Mouse (Mus musculus) cerebellum, postnatal 4 days (tissue): ENCODE results near the gene Zbtb20.

Experiments used
- DNase-seq, 2 experiments: peaks; one replicate each; pipeline ENCODE4 v3.0.0; 2022; ENCODE audit warnings: low spot score in 2 of 2, mixed read lengths in 1 of 2

Zbtb20 gene

DNA sequence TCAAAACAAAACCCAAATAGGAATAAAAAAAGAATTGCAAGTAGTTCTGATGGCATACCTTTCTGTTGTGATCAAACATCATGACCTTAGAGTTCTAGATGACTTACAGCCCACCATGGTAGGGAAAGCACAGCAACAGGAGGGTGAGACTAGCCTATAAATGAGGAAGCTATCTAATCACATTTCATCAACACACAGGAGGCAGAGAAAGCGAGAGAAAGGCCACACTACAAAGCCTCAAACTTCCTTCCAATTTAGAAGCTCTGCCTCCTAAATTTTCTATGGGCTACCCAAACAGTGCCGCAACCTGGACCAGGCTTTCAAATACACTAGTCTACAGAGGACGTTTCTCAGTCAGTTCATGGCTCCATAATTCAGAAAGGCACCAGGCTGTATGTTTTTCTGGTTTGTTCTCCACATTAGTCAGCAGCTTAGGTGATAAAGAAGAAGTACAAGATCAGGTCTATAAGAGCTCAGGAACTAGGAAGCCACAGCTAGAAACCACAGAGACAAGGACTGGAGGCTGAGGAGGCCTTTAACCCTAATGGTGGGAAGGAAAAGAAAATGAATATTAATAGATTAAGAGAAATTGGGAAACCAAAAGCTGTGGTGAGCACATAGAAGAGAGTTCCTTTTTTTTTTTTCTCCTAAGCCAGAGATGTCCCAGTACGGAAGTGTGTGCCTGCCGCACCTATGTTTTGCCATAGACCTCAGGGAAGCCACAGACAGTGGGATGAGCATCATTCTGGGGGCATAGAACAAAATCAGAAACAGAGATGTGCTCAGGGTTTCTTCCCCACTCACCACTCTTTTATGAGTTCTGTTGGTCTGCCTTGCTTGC, 572.7 kb downstream of the Zbtb20 start:
- DNase-seq: no peak

DNA sequence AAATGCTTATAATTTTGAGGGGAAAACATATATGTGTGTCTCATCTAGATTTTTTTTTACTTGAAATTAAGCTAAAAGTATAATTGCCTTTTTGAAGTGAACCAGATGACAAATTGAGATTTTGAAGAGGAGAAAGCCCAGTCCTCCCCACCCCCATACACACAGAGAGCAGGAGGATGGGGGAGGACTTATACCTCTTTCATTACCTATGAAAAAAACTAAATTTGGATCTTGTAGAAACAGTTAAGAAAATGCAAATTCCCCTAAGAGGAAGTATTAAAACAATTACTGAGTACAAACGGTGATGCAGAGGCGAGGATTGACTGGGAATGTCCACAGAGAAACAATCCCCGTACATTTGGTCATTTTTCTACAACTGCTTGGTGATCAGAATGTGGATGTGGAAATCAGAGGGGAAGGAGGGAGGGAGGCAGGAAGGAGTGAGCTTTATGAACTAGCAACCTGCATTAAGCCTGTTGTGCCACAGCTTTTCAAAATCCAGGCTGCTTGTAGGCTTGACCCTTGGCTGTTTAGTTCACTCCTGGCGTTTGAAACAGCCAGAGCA, 578.8 kb downstream of the Zbtb20 start:
- DNase-seq: no peak

DNA sequence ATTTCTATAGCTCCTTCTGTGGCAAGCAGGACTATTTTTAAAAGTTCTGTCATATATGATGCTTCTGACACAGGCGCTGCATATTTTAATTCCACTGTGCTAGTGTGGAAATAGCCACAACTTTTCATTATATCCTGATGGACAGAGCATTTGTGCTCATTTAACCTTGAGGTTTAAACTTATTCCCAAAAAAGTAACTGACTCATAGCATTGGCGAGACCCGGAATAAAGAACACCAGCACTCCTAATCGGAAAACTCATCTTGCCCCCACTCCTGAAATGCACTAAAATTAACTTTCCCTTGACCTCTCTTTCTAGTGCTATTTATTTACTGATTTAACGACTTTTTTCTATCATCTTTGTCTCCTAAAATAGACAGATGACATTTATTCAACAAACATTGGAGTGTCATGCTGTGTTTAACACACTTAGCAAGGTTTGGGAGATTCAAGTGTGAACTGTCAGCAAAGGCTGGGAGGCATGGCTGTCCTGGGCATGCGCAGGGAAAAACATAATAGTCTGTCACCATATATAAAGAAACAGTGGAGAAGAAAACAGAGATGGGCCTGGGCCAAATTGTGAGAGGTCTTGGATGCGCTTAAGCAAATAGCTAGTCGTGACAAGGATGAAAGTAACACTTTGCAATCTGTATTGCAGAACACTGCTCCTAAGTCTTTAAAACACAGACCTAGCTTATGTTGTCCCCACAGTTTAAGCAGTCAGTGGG, 580.9 kb downstream of the Zbtb20 start:
- no peak for DNase-seq

DNA sequence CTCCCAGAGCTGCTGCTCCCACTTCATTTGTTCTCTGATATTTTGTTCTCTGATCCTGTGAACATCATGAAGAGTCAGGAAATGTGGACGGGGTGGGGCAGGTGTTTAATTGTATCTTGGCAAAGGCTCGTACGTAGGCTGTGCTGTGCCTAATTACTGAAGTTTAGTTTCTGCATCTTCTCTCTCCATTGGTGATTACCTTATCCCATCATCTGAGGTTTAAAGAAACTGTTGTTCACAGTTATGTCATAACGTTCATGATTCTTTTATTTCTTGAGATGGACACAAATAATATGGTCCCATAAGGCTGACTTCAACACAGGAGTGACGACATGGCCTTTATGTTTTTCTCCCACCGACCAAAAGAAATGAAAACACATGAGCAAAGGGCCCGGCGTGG, 582.1 kb downstream of the Zbtb20 start:
- no peak for DNase-seq

DNA sequence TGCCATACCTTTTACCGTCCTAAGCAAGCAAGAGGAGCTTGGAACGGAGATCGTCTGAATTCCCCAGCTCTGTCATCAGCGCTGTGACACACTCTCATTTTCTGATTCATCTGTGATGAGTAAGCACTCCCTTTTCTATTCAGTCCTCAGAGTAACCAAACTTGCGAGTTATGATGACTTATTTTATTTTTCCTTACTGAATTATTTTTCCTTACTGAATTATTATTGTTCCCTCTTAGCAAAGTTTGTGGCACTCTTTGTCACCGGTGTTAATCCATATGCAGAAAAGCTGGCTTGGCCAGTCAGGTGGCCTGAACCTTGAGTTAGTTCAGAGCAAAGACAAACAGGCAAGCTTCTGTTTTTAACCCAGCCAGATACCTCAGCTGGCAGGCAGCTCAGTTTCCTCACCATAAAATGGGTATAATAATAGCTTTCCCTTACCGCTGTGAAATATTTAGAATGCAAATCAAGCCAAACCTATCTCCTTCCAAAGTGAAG, 583.1 kb downstream of the Zbtb20 start:
- DNase-seq: no peak

DNA sequence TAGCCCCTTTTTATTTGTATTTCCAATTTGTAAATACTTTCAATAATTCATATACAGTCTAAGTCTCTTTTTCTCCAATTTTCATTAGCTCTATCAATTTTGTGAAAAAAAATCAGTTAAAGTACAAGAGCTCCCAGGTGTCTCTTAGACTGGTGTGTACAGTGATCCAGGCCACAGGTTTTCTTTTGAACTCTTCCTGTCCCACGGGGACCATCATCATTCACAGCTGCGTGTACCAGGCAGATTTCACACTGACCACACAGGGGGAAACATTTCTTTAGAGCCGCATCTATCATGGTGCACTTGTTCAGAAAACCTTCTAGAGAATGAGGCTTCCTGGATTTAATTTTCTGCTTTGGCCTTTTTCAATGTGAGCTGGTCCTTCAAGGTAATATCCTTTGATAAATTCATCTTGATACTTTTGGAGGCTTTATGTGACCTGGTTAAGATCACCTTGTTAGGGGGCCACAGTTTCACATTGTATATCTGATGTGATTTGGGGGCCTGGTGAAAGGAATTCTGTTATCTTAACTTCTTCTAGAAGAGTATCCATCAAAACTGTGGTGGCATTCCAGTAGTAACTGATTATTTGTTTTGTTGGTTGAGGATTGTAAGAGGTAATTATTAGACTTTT, 586.2 kb downstream of the Zbtb20 start:
- DNase-seq: no peak

DNA sequence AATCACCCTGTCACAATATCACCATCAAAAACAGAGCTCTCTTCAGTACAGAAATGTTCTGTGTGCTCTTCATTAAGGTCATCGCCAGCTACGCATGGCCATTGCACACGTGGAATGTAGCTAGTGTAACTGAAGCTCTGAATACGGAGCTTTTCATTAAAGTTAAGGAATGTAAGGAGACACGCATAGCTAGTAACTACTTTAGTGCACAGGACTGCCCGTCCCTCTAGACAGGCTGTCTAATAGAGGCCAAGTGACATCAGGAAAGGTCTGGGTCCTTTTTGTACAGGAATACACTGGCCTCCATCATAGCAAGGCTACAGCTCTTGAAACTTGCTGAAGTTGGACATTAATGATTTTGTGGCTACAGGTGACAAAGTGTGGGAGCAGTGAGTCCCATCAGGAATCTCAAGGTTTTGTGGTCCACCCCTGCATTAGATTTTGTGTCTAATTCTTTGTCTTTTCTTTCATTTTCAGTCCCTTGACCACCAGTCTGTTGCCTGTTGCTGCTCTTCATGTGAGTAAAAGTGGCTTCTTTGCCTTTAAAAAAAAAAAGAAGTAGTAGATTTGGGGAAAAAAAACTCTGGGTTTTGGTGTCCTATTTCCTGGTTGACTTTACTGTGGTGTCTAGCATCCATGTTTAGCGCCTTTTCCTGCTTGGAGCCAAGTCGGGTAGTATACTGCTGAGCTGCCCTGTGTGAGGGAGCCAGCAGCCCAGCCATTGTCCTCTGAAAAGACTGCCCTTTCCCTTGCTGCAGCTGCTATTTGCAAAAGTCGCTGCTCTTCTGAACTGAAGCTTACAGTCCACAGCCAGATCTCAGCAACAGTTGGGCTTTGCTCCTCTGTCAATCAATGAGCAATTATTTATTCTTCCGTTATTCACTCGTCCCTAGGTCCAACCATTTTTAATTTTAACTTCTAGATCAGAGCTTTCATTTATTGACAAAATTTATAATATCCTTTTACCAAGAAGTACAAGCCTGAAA, 587.1 kb downstream of the Zbtb20 start:
- DNase-seq: no peak

DNA sequence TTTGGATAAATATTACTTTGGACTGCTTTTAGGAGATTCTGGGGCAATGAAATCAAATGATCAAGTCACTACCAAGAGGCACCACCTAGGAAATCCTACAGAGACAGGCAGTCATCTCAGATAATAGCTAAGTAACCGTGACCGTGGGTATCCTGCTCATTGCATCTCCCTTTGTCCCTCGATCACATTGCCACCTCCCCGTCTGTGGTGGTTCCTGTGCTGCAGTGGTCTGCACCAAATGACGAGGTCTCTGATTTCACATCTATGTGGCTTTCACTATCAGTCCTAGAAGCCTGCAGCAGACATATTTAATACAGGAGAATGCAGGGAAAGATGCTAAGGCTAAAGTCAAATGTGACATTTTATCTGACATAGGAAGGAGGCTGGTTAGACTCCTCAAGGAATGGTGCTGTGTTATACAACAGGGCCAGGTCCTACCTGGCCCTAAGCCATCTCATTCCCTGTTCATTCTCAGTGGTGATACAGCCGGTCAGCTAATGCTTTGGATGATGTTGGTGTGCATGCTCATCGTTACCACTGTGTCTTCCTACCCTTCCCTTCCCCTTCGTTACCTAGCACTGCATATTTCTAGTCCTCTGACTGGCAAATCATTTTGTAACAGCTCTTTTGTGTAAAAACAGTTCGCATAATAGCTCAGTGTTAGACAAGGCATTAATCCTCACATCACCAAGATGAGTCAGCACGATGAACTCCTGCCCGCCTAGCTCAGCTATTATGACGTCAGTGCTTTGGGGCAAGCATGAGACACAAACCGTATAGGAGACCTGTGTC, 588.2 kb downstream of the Zbtb20 start:
- DNase-seq: no peak

DNA sequence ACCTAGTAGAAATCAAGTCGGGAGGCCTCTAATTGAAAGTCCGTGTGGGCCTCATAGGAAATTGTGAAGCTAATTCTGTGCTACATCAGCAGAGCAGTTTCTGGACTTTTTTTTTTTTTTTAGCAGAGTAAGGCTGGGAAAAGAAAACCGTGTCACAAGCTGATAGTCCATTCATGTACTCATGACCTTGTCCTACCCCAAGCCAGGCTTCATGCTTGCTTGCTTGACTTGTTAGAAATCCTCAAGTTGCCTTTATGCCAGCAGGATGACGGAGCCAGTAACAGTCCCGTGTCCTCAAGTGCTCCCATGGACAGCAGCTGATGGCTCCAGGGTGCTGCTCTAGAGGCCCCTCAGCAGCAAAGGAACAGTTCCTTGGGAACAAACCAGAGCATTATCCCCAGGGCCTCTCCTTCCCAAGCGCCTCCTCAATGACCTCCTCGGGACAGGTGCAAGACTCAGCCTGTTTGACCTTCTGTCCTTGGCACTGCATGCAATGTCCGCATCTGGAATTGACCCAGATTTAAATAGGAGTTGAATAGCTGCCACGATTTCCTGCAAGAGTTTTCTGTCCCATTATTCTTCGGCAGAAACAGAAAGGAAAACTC, 588.9 kb downstream of the Zbtb20 start:
- DNase-seq: peak in 1 of 2 experiments; percentile 27

DNA sequence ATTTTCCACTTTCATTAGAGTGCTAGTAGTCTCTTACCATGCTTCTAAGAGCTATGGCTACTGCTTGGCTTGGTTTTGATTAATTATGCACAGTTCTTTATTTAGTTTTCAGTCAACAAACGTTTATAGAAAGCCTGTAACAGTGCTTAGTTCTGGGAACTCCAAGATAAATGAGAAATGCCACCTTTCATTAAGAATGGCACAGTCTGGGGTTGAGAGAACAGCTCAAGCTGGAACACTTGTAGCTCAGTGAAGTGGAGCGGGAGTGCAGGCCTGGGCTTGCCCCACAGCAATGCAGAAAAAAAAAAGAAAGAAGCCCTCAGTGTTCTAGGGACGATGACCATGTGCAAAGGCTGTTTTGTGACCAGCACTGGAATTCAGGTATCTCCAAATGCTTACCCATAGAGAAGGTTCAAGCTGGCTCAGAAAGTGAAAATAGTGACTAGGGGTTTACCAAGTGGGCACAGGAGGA, 589.7 kb downstream of the Zbtb20 start:
- DNase-seq: no peak

DNA sequence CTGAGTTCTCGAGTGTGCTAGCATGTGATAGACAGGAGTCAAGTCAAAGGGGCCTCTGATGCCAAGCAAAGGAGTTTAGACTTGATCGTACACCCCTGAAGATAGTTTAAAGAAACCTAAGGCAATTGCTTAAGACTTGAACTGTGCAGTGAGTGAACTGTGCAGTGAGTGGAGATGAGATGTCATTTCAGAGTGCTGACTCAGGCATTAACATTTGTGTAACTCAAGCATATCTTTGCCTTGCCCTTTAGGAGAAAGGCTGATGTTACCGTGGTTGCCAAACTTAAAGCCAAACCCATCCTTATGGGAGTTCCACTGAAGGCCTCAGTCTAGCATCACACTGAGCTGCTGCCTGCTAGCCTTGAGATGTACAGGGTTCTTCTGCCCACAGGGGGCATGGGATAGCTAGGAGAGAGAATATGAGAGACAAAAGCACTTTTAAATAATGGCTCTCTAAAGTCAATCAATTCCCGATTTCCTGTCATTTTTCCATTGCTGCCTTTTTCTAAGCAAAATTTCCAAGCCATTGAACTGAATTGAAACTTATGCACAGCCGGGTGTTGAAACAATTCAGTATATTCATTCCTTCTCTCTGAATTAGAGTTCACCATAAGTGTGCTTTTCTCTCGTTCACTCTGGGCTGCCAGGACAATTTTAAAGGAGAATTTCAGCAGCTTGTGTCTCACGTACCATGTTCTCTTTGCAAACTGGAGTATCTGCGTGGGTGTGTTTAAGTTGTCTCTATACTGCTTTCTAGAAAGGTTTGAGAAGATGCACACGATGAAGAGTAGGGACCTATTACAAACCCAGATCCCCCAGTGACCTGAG, 590.5 kb downstream of the Zbtb20 start:
- no peak for DNase-seq

DNA sequence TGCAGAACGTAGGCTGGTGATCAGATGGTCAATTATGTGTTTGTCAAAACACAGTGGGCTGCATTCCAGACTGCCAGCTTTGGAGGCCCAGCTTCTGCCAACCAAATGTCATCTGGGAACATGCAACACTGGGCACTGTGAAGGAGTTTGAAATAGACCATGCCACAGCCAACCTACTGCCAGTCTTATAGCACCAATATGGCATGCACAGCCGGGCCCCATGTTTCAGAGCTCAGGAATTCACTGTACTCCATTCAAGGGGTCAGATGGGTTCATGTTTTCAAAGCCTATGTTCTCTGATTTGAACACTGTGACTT, 591.0 kb downstream of the Zbtb20 start:
- peak in 1 of 2 experiments; percentile 65 for DNase-seq

DNA sequence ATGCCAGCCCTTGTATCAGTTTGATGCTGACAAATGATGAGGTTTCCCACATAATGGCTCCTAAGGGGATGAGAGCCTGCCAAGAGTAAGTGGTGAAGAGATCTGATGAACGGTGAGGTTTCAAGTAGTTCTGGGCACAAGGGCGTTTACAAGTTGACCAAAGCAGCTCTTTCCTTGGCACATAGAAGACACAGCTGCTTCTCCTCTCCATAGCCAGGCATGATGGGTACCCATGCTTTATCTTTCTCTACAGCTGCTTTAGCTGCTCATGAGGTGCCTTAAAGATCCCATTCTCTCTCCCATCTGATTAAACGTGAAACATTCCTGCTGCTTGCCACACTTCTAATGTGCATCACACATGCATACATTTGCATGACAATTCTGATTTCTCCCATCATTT, 595.4 kb downstream of the Zbtb20 start:
- no peak for DNase-seq

DNA sequence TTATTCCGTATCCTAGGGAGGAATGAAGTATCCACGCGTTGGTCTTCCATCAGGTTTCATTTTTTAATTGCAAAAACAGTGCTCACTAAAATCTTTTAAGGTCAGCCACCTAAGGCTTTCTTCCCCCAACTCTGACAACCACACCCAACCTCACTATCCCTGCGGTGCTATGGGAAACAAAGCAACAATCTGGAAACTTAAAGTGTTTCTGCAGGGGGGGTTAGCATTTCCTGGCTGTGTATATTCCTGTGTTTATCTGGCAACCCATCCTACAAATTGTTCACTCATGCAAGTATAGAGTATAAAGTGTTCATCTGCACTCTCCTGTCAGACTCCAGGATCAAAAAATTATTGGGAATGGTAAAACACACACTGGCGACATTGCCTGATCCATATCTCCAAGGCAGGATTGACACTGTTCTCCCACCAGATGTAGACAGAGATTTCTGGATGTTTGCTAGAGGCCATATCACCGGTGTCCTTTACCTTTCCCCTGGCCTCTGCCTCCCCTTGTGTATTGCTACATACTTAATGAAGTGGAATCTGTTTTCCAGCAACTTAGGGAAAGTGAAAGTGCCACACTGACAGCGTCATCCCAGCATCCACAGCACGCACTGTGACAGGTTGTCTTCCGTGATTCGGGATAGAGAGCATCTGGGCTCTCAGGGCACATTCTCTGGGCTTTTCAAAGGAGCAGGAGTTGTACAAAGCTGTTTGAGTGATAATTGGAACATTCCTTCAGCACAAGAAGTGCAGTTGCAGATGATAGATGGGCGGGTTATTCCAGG, 599.5 kb downstream of the Zbtb20 start:
- DNase-seq: no peak

DNA sequence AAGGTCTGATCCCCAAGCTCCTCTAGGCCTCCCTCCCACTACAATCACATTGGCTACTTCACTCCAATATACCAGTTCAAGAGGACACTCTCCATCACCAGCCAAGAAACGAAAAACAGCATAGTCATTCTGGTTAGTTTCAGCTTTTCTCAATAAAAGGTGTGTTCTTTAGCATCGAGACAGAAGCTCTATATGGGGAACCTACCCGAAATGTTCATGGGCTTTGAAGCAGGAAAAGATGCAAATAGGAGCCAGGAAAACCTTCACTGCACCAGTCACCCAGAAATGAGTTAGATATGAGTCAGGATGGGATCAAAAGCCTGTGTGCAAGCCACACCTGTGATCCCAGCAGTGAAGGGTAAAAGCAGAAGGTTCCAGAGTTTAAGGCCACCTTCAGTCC, 601.2 kb downstream of the Zbtb20 start:
- no peak for DNase-seq

DNA sequence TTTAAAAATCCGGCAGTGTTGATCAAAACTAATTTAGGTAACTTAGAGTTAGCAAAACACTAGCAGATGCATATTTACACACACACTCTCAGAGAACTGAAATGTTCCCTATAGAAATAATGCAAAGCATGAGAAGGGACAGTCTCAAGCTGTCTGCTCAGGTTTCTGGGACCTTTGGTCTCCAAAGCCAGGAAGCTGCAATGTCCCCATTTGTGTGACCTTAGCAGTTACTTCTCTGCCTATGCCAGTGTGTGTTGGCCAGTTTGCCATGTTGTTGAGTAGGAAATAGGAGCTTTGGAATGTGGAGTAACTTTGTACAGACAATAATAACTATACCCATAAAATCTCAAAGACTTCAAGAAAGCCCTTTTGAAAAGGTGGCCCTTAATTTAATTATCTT, 602.7 kb downstream of the Zbtb20 start:
- DNase-seq: no peak

DNA sequence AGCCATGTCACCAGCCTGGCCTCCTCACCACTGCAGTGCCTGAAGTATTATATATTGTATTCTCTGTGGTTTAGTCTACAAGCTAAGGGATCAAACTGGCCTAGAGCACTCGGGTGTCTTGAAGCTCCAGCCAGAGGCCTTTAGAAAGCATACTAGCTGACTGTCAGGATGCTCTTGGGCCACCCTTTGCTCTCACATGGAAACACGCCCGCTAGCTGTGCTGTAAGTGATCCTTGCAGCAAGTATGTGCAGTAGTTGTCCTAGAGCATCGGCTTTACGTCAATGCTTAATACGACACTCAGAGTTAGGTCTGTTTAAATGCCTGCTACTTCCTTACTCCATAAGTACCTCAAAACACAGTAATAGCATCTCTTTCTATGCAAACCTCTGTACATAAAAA, 604.9 kb downstream of the Zbtb20 start:
- no peak for DNase-seq

DNA sequence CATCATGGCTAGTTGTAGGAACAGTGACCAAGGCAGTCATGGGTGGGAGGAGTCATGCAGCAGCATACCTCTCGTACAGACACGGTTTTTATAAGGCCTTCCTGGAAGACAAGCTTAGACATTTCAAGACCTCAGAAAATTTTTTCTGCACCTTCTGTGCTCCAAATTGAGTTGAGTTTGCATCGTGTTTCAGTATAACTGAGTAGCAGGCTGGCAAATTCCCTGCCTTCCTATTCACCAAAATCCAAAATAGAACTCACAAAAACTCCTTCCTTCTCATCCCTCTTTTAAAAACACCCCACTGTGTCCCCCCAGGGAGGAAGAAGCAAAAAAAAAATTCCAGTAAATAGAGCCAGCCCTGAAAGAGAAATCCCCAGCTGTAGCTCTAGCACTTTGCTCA, 606.4 kb downstream of the Zbtb20 start:
- no peak for DNase-seq
